Mouse (Mus musculus): ENCODE data around the gene Pard3. TPM values are rescaled to one million over a fixed set of nuclear protein-coding genes. Genes with fewer than 3 reads are reported as not detected.

Gene Pard3
- total RNA-seq, 2 experiments from 2014 or later = 24.0 to 30.0 TPM

GRCm38 (mm10) chr8:127230233-127230595 is 166.5 kb downstream of the Pard3 start:
- no peak for DNase-seq

GRCm38 (mm10) chr8:127243351-127243750 is 179.7 kb downstream of the Pard3 start:
- DNase-seq = no peak

- DNase-seq = no peak
These were observed 180.1 kb downstream of the Pard3 start for GRCm38 (mm10) chr8:127243841-127244240.

- no peak for DNase-seq
These were observed 187.1 kb downstream of the Pard3 start for GRCm38 (mm10) chr8:127250746-127251145.

GRCm38 (mm10) chr8:127251476-127251875 is 187.8 kb downstream of the Pard3 start:
- no peak for DNase-seq

- DNase-seq = no peak
These were observed 188.3 kb downstream of the Pard3 start for GRCm38 (mm10) chr8:127251985-127252384.

- DNase-seq = no peak
These were observed 190.9 kb downstream of the Pard3 start for GRCm38 (mm10) chr8:127254625-127255024.

GRCm38 (mm10) chr8:127257086-127257485 is 193.4 kb downstream of the Pard3 start:
- DNase-seq = no peak

- DNase-seq = no peak
These were observed 197.4 kb downstream of the Pard3 start for GRCm38 (mm10) chr8:127261051-127261450.

- DNase-seq = no peak
These were observed 198.3 kb downstream of the Pard3 start for GRCm38 (mm10) chr8:127262026-127262425.

GRCm38 (mm10) chr8:127262436-127262835 is 198.7 kb downstream of the Pard3 start:
- no peak for DNase-seq

- DNase-seq = no peak
These were observed 199.2 kb downstream of the Pard3 start for GRCm38 (mm10) chr8:127262926-127263325.

GRCm38 (mm10) chr8:127263457-127263856 is 199.8 kb downstream of the Pard3 start:
- DNase-seq = no peak

- no peak for DNase-seq
These were observed 201.2 kb downstream of the Pard3 start for GRCm38 (mm10) chr8:127264691-127265470.

GRCm38 (mm10) chr8:127266777-127267176 is 203.1 kb downstream of the Pard3 start:
- DNase-seq = no peak

GRCm38 (mm10) chr8:127268239-127269024 is 204.7 kb downstream of the Pard3 start:
- no peak for DNase-seq

GRCm38 (mm10) chr8:127269082-127269747 is 205.5 kb downstream of the Pard3 start:
- DNase-seq = no peak

- DNase-seq = no peak
These were observed 207.5 kb downstream of the Pard3 start for GRCm38 (mm10) chr8:127271186-127271585.

GRCm38 (mm10) chr8:127280299-127280974 is 216.7 kb downstream of the Pard3 start:
- DNase-seq = no peak

GRCm38 (mm10) chr8:127281035-127281434 is 217.3 kb downstream of the Pard3 start:
- DNase-seq = no peak

- DNase-seq = no peak
These were observed 220.9 kb downstream of the Pard3 start for GRCm38 (mm10) chr8:127284462-127285216.

- no peak for DNase-seq
These were observed 224.1 kb downstream of the Pard3 start for GRCm38 (mm10) chr8:127287816-127288215.

Measured in gastrocnemius, postnatal 25 days (tissue).